8 mouse cellular contexts compared by ENCODE assay signal in genomic region chr1:55131424-55132014, GRCm38 (mm10). TPM values are rescaled to one million over a fixed set of nuclear protein-coding genes. Genes with fewer than 3 reads are reported as not detected.
A peak's percentile ranks its signal among the peaks of the same experiment; 100 is the strongest.
DNase-seq lines count a peak whose midpoint lies in the region; ATAC-seq lines count a peak whose summit lies in the region.

No protein-coding gene starts in this region.

- intact Hi-C loops in gastrocnemius, postnatal 14 days (cut with DNase I; ENCODE audit: low total_unique reads) = no loop called here

- H3K4me2 ChIP-seq in kidney, embryonic 15.5 days = peak overlapping the region; percentile 67

- H3K9me3 ChIP-seq in kidney, embryonic 15.5 days (replicated peaks) = no peaks in the 10 kb centered on the region
- H3K9me3 ChIP-seq in midbrain, embryonic 10.5 days (replicated peaks) = no peaks in the 10 kb centered on the region

- under 1% methylated on average over 44 of the region's 47 CpGs for WGBS in kidney, embryonic 15.5 days
- under 1% methylated on average over 47 of the region's 47 CpGs for WGBS in large intestine, adult 2 months
- WGBS in midbrain, embryonic 10.5 days = under 1% methylated on average over 47 of the region's 47 CpGs

- DNase-seq in kidney, postnatal 10 days = no peak
- peak; percentile 51 for DNase-seq in NIH3T3 (ENCODE audit: low read depth)
- peak; percentile 62 for DNase-seq in large intestine, adult 2 months (ENCODE audit: low read depth, low spot score)
- DNase-seq in midbrain, embryonic 10.5 days (ENCODE audit: low spot score) = no peak
- peak; percentile 55 for DNase-seq in urinary bladder, postnatal 25 days (ENCODE audit: low spot score)
- no peak for DNase-seq in gastrocnemius, postnatal 14 days

- ATAC-seq in kidney, embryonic 15.5 days (replicated peaks; ENCODE audit: low FRiP score) = peak; percentile 92
- peak; percentile 56 for ATAC-seq in erythroblast, adult 5-6 weeks (replicated peaks; ENCODE audit: low FRiP score, poor library complexity, severe bottlenecking)

- H3K9ac ChIP-seq in kidney, embryonic 15.5 days = peak overlapping the region; percentile 98

- H3K4me3 ChIP-seq in kidney, embryonic 15.5 days (replicated peaks) = peak overlapping the region; percentile 99
- H3K4me3 ChIP-seq in midbrain, embryonic 10.5 days = peak overlapping the region; percentile 83

- H3K36me3 ChIP-seq in kidney, embryonic 15.5 days = peaks cover 15% of the 10 kb centered on the region
- H3K36me3 ChIP-seq in midbrain, embryonic 10.5 days = peaks cover 23% of the 10 kb centered on the region

- H3K27ac ChIP-seq in kidney, embryonic 15.5 days = peak overlapping the region; percentile 99
- peak overlapping the region; percentile 98 for H3K27ac ChIP-seq in midbrain, embryonic 10.5 days (replicated peaks)

- peaks cover 16% of the 10 kb centered on the region for H3K4me1 ChIP-seq in kidney, embryonic 15.5 days
- H3K4me1 ChIP-seq in midbrain, embryonic 10.5 days = peaks cover 28% of the 10 kb centered on the region

- no peaks in the 10 kb centered on the region for H3K27me3 ChIP-seq in kidney, embryonic 15.5 days
- no peaks in the 10 kb centered on the region for H3K27me3 ChIP-seq in midbrain, embryonic 10.5 days (ENCODE audit: low read depth, poor library complexity, severe bottlenecking)

RNA-seq across cellular contexts. Expression of gene Mob4, which starts 0.5 kb away (rescaled TPM):
- 143 and 146 TPM in 2 replicates for polyA plus RNA-seq in kidney, embryonic 15.5 days (2015; fragmentation: Nextera tagmentation; extraction: Ambion mirVana)
- total RNA-seq in erythroblast, adult 5-6 weeks (2015; ENCODE audit: low replicate concordance) = 19.4 and 28.6 TPM in 2 replicates
- 27.2 and 40.0 TPM in 2 replicates for total RNA-seq in erythroblast, adult 5-6 weeks (2017; ENCODE audit: low replicate concordance)
- 11.0 and 11.3 TPM in 2 replicates for polyA plus RNA-seq in large intestine, adult 2 months (2012; rRNA removed)
- 129 and 135 TPM in 2 replicates for polyA plus RNA-seq in midbrain, embryonic 10.5 days (2016; fragmentation: Nextera tagmentation; extraction: Ambion mirVana)
- total RNA-seq in gastrocnemius, postnatal 14 days (2021) = 10 to 100 TPM; 38.5 to 39.9 TPM

RNA-seq across cellular contexts. Expression of gene Hspd1, which starts 43.5 kb away (rescaled TPM):
- polyA plus RNA-seq in kidney, embryonic 15.5 days (2015; fragmentation: Nextera tagmentation; extraction: Ambion mirVana) = 484 and 494 TPM in 2 replicates
- 55.1 and 56.2 TPM in 2 replicates for total RNA-seq in erythroblast, adult 5-6 weeks (2015; ENCODE audit: low replicate concordance)
- 56.1 and 87.5 TPM in 2 replicates for total RNA-seq in erythroblast, adult 5-6 weeks (2017; ENCODE audit: low replicate concordance)
- 38.9 and 39.7 TPM in 2 replicates for polyA plus RNA-seq in large intestine, adult 2 months (2012; rRNA removed)
- polyA plus RNA-seq in midbrain, embryonic 10.5 days (2016; fragmentation: Nextera tagmentation; extraction: Ambion mirVana) = 480 and 571 TPM in 2 replicates
- total RNA-seq in gastrocnemius, postnatal 14 days (2021) = 100 to 1,000 TPM; 175 to 176 TPM

RNA-seq across cellular contexts. Expression of gene Hspe1, which starts 43.6 kb away (rescaled TPM):
- 501 and 586 TPM in 2 replicates for polyA plus RNA-seq in kidney, embryonic 15.5 days (2015; fragmentation: Nextera tagmentation; extraction: Ambion mirVana)
- total RNA-seq in erythroblast, adult 5-6 weeks (2015; ENCODE audit: low replicate concordance) = 62.9 and 95.7 TPM in 2 replicates
- total RNA-seq in erythroblast, adult 5-6 weeks (2017; ENCODE audit: low replicate concordance) = 41.5 and 52.0 TPM in 2 replicates
- polyA plus RNA-seq in large intestine, adult 2 months (2012; rRNA removed) = 30.4 and 31.1 TPM in 2 replicates
- polyA plus RNA-seq in midbrain, embryonic 10.5 days (2016; fragmentation: Nextera tagmentation; extraction: Ambion mirVana) = 477 and 642 TPM in 2 replicates
- 10 to 100 TPM; 63.7 to 76.8 TPM for total RNA-seq in gastrocnemius, postnatal 14 days (2021)

Comparison
In these comparisons a context has a peak if more than half of its experiments do, and no peak if none do; other contexts are left out.
1. DNase-seq: peak in NIH3T3 (single experiment), large intestine, adult 2 months (single experiment) and urinary bladder, postnatal 25 days (single experiment); none in kidney, postnatal 10 days (single experiment), midbrain, embryonic 10.5 days (single experiment) and gastrocnemius, postnatal 14 days (single experiment).
2. RNA of gene Mob4, which starts 0.5 kb away (polyA plus RNA-seq): 143 to 146 TPM in kidney, embryonic 15.5 days and 129 to 135 TPM in midbrain, embryonic 10.5 days; 11.0 to 11.3 TPM in large intestine, adult 2 months; every median in the first group is over 10 times any median in the second.
3. RNA of gene Hspd1, which starts 43.5 kb away (polyA plus RNA-seq): 480 to 571 TPM in midbrain, embryonic 10.5 days and 484 to 494 TPM in kidney, embryonic 15.5 days; 38.9 to 39.7 TPM in large intestine, adult 2 months; every median in the first group is over 10 times any median in the second.
4. RNA of gene Hspe1, which starts 43.6 kb away (polyA plus RNA-seq): 477 to 642 TPM in midbrain, embryonic 10.5 days and 501 to 586 TPM in kidney, embryonic 15.5 days; 30.4 to 31.1 TPM in large intestine, adult 2 months; every median in the first group is over 10 times any median in the second.